Mouse (Mus musculus): ENCODE results near the gene Aqp7. TPM values are rescaled to one million over a fixed set of nuclear protein-coding genes. Genes with fewer than 3 reads are reported as not detected.
A peak's percentile ranks its signal among the peaks of the same experiment; 100 is the strongest.

Aqp7 gene
- polyA plus RNA-seq (2012; rRNA removed): 7.3 and 21.5 TPM in 2 replicates

DNA sequence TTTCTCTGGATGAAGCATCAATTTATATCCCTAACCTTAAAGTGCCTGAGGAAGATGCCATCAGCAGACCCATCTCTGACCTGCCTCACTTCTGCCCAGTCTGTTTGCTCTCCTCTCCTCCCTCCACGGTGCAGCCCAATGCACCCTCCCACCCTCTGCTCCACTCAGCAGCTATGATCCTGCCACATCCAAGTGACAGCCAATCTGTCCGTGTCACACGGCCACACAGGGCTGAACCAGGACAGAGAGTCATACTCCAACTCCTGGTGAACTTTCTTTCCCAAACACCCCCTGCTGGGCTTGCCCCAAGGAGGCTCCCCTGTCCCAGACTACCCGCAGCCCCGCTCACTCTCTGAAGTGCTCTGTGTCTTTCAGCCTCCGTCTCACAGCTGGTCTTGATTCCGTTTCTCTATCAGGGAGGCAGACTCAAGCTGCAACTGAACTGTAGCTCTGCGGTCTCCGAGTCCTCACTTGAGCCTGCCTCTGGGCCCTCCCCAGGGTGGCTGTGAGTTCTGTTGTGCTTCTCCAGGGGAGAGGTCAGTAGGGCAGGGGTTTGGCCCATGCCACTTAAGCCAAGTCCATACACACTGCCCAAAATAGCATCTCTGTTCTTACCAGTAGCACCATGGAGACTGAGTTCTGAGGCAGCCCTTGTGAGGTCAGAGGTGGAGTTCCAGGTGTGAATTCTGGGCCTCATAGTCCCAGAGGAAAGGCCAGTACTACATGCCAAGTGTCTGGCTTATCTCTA is at the start of gene Aqp7:
Gene Aqp7, minus strand, starts transcription at position 616 of the 748 bp plus-strand sequence.
- Histone ChIP-seq H3K36me3 (ENCODE audit: control insufficient read depth, insufficient read depth, low read length) (no peaks in the 10 kb centered on the region), H3K27me3 (ENCODE audit: control insufficient read depth, insufficient read depth, low read length) (no peaks in the 10 kb centered on the region), H3K27ac (ENCODE audit: insufficient read depth, low read depth, low read length) (no peak within 1 kb of the TSS), H3K4me3 (ENCODE audit: low read depth, low read length) (no peak within 1 kb of the TSS), H3K4me1 (ENCODE audit: control insufficient read depth, insufficient read depth, insufficient read length, low read length) (peaks cover 11% of the 10 kb centered on the region; the same call in 1 of the 2 replicates)
- TF ChIP-seq POLR2A (IDR thresholded peaks at IDR 0.05; ENCODE audit: low read depth, low read length) (no peak), CTCF (IDR thresholded peaks at IDR 0.05; ENCODE audit: extremely low read depth, insufficient read length, insufficient replicate concordance, low read depth, low read length) (no peak)
- 58% methylated on average over 9 of the region's 9 CpGs for WGBS

DNA sequence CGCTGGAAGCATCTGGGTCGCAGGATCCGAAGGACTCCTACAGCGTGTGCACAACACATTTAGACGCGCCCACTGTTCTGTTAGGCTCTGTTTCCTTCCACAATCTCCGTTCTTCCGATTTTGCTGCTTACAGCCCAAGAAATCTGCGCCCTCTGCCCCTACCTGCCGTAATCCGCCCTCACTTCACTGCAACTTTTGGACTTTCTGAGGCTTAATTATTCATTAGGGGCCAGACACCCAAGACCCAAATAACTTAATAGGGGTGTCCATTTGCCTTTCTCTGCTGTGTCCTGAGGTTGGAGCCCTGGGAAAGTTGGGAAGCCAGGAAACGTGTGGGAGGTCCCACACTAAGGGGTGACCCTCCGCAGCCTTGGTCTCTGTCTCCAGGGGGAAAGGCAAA is 49.4 kb upstream of the Aqp7 start:
- TF ChIP-seq POLR2A (IDR thresholded peaks at IDR 0.05; ENCODE audit: low read depth, low read length): no peak
- no peak for TF ChIP-seq CTCF (IDR thresholded peaks at IDR 0.05; ENCODE audit: extremely low read depth, insufficient read length, insufficient replicate concordance, low read depth, low read length)
- peaks cover 35% of the 10 kb centered on the region for H3K4me1 ChIP-seq (ENCODE audit: control insufficient read depth, insufficient read depth, insufficient read length, low read length)
- 0 out of 2 replicates have a peak overlapping the region, but pooled peaks have one; percentile 30 for H3K27ac ChIP-seq (ENCODE audit: insufficient read depth, low read depth, low read length)
- WGBS: 65% methylated on average over 13 of the region's 13 CpGs
- H3K36me3 ChIP-seq (ENCODE audit: control insufficient read depth, insufficient read depth, low read length): no peaks in the 10 kb centered on the region
- no peaks in the 10 kb centered on the region; the same call in 1 of the 2 replicates for H3K27me3 ChIP-seq (ENCODE audit: control insufficient read depth, insufficient read depth, low read length)
- H3K4me3 ChIP-seq (ENCODE audit: low read depth, low read length): peak overlapping the region; percentile 61

DNA sequence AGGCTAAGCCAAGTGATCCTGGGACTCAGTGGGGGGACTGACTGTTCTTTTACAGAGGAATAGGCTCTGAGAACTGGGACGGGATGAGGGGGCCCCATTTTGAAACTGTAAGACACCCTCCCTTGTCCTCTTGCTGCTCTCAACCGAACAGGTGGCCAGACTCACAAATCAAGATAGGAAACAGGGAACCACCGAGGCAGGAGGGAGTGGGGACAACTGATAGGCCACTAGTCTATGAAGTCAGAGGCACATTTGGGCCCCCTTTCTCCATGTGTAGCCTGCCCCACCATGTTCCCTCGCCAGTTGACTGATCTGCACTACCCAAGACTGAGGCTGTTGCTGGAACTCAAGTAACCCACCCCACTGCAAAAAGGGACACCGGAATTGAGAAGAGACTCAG is 48.9 kb upstream of the Aqp7 start:
- H3K4me3 ChIP-seq (ENCODE audit: low read depth, low read length): peak overlapping the region; percentile 61
- no peaks in the 10 kb centered on the region; the same call in 1 of the 2 replicates for H3K27me3 ChIP-seq (ENCODE audit: control insufficient read depth, insufficient read depth, low read length)
- no peaks in the 10 kb centered on the region for H3K36me3 ChIP-seq (ENCODE audit: control insufficient read depth, insufficient read depth, low read length)
- no peak for TF ChIP-seq POLR2A (IDR thresholded peaks at IDR 0.05; ENCODE audit: low read depth, low read length)
- TF ChIP-seq CTCF (IDR thresholded peaks at IDR 0.05; ENCODE audit: extremely low read depth, insufficient read length, insufficient replicate concordance, low read depth, low read length): no peak
- peaks cover 35% of the 10 kb centered on the region for H3K4me1 ChIP-seq (ENCODE audit: control insufficient read depth, insufficient read depth, insufficient read length, low read length)
- peak overlapping the region; percentile 30; the same call in 1 of the 2 replicates for H3K27ac ChIP-seq (ENCODE audit: insufficient read depth, low read depth, low read length)
- WGBS: 74% methylated on average over 5 of the region's 5 CpGs

DNA sequence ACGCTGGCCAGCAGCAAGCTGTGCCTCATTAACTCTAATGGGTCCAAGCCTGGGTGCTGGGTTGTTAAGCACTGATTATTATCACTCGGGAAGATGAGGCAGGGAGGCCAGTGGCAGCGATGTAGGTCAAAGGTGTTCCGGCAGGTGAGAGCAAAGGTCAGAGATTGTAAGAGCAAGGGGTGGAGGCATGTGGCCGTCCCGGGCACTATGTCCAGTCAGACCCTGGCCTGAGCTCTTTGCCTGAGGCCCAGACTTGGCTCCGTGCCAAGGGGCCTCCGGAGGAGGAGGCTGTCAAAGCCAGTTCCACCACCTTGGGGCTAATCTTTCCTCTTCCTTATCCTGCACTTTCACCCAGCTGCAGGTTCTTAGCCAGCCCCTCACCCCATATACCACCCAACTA is 48.2 kb upstream of the Aqp7 start:
- WGBS: 27% methylated on average over 8 of the region's 8 CpGs
- H3K4me3 ChIP-seq (ENCODE audit: low read depth, low read length): peak overlapping the region; percentile 61

DNA sequence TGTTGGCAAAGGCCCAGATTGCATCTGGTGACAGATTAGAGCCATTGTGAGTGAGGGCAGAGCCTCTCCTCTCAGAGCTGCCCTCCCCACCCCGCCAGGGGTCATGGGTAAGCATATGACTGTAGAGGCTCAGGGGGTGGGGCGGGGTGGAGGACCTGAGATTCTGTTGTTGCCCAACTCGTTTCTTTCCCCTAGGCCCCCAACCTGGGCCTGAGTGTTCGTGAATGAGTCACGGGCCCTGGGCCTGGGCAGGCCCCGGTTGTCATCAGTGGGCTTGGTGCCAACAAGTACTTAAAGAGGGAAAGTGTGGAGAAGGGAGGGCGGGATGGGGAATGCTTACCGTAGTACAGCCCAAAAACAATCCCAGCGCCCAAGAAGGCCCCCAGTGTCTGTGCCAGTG is 46.4 kb upstream of the Aqp7 start:
- no peaks in the 10 kb centered on the region; the same call in 1 of the 2 replicates for H3K27me3 ChIP-seq (ENCODE audit: control insufficient read depth, insufficient read depth, low read length)
- TF ChIP-seq CTCF (IDR thresholded peaks at IDR 0.05; ENCODE audit: extremely low read depth, insufficient read length, insufficient replicate concordance, low read depth, low read length) (no peak), POLR2A (IDR thresholded peaks at IDR 0.05; ENCODE audit: low read depth, low read length) (no peak)
- peaks cover 35% of the 10 kb centered on the region for H3K4me1 ChIP-seq (ENCODE audit: control insufficient read depth, insufficient read depth, insufficient read length, low read length)
- no peaks in the 10 kb centered on the region for H3K36me3 ChIP-seq (ENCODE audit: control insufficient read depth, insufficient read depth, low read length)
- peak overlapping the region; percentile 42 for H3K27ac ChIP-seq (ENCODE audit: insufficient read depth, low read depth, low read length)
- peak overlapping the region; percentile 27 for H3K4me3 ChIP-seq (ENCODE audit: low read depth, low read length)
- 22% methylated on average over 9 of the region's 9 CpGs for whole genome bisulfite sequencing

More for the DNA sequence above, 48.2 kb upstream of the Aqp7 start:
- H3K27ac ChIP-seq (ENCODE audit: insufficient read depth, low read depth, low read length): peak overlapping the region; percentile 30; the same call in 1 of the 2 replicates
- no peaks in the 10 kb centered on the region for H3K36me3 ChIP-seq (ENCODE audit: control insufficient read depth, insufficient read depth, low read length)
- H3K4me1 ChIP-seq (ENCODE audit: control insufficient read depth, insufficient read depth, insufficient read length, low read length): peaks cover 35% of the 10 kb centered on the region
- no peak for TF ChIP-seq CTCF (IDR thresholded peaks at IDR 0.05; ENCODE audit: extremely low read depth, insufficient read length, insufficient replicate concordance, low read depth, low read length)
- no peaks in the 10 kb centered on the region; the same call in 1 of the 2 replicates for H3K27me3 ChIP-seq (ENCODE audit: control insufficient read depth, insufficient read depth, low read length)

DNA sequence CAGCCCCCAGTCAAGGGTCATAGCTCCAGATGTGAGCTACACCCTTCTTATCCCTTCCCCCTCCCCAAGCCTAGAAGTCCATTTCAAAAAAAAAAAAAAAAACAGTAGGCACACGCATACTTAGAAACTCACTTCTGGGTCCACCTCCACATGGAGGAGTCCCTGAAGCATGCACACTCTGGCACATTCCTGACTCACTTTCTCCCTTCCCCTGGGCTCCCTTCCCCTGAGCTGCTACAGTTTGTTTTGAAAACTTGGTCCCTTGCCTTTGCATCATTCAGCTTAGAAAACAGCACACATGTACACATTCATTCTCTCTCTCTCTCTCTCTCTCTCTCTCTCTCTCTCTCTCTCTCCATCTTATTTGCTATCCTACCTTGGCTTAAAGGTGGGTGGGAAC is 45.0 kb upstream of the Aqp7 start:
- H3K4me3 ChIP-seq (ENCODE audit: low read depth, low read length): no peak overlapping the region
- 54% methylated on average over 1 of the region's 1 CpGs for WGBS

DNA sequence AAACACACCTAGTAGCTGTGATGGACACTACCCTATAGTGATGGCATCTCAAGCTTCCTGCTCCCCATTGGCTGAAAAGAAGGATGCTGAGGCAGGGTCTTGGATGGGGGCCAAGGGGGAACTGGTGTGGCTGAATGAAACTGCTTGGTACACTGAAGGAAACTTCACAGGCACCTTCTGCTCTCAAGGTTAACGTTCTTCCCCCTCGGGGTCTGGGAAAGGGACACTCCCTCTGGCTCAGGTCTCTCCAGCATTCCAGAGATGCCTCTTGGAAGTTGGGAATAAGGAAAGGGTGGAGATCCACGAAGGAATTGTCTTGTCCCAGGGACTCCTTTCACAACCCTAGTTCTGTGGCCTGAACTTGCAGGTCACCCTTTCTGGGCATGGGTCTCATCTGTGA is 43.5 kb upstream of the Aqp7 start:
- H3K4me3 ChIP-seq (ENCODE audit: low read depth, low read length): no peak overlapping the region
- no peaks in the 10 kb centered on the region for H3K36me3 ChIP-seq (ENCODE audit: control insufficient read depth, insufficient read depth, low read length)
- H3K27me3 ChIP-seq (ENCODE audit: control insufficient read depth, insufficient read depth, low read length): no peaks in the 10 kb centered on the region
- peaks cover 27% of the 10 kb centered on the region for H3K4me1 ChIP-seq (ENCODE audit: control insufficient read depth, insufficient read depth, insufficient read length, low read length)
- no peak overlapping the region for H3K27ac ChIP-seq (ENCODE audit: insufficient read depth, low read depth, low read length)
- WGBS: 17% methylated on average over 3 of the region's 3 CpGs
- TF ChIP-seq POLR2A (IDR thresholded peaks at IDR 0.05; ENCODE audit: low read depth, low read length): no peak

More for the DNA sequence above, 45.0 kb upstream of the Aqp7 start:
- Histone ChIP-seq H3K27me3 (ENCODE audit: control insufficient read depth, insufficient read depth, low read length) (no peaks in the 10 kb centered on the region; the same call in 1 of the 2 replicates), H3K4me1 (ENCODE audit: control insufficient read depth, insufficient read depth, insufficient read length, low read length) (peaks cover 32% of the 10 kb centered on the region), H3K36me3 (ENCODE audit: control insufficient read depth, insufficient read depth, low read length) (no peaks in the 10 kb centered on the region), H3K27ac (ENCODE audit: insufficient read depth, low read depth, low read length) (no peak overlapping the region)
- TF ChIP-seq POLR2A (IDR thresholded peaks at IDR 0.05; ENCODE audit: low read depth, low read length) (no peak), CTCF (IDR thresholded peaks at IDR 0.05; ENCODE audit: extremely low read depth, insufficient read length, insufficient replicate concordance, low read depth, low read length) (no peak)
